Mouse (Mus musculus) liver, postnatal 0 days (tissue): Measurements from ENCODE around the gene Nol3. TPM values are rescaled to one million over a fixed set of nuclear protein-coding genes. Genes with fewer than 3 reads are reported as not detected.

Experiments used
- ATAC-seq: fragments of 200-750 bp; cut with Nextera tagmentation; 2 replicates; pipeline ENCODE4 v1.8.0; 2017; ENCODE audit warnings: mild to moderate bottlenecking, moderate library complexity
- DNase-seq: peaks from one replicate; pipeline ENCODE4 v3.0.0-alpha.2; 2016
- H3K27ac ChIP-seq: fragments of 300-500 bp; sonication (generic); 2 replicates; pipeline ENCODE4 v1.5.1; 2014; ENCODE audit warnings: antibody characterized with exemption, moderate library complexity, mild to moderate bottlenecking, low read depth
- H3K27me3 ChIP-seq: fragments of 300-500 bp; sonication (generic); 2 replicates; pipeline ENCODE4 v1.6.1; 2014; ENCODE audit warnings: low read length, control low read depth, mixed read lengths; ENCODE audit not compliant: insufficient read depth
- H3K36me3 ChIP-seq: fragments of 300-500 bp; sonication (generic); replicated peaks from 2 replicates; pipeline ENCODE4 v1.6.1; 2014; ENCODE audit warnings: mild to moderate bottlenecking, control low read depth, low read length, moderate library complexity, mixed read lengths; ENCODE audit not compliant: insufficient read depth
- H3K4me1 ChIP-seq: fragments of 300-500 bp; sonication (generic); 2 replicates; pipeline ENCODE4 v1.6.1; 2014; ENCODE audit warnings: antibody characterized with exemption, mild to moderate bottlenecking, control low read depth; ENCODE audit not compliant: insufficient read depth
- H3K4me2 ChIP-seq: fragments of 300-500 bp; sonication (generic); 2 replicates; pipeline ENCODE4 v1.6.1; 2014; ENCODE audit warnings: low read depth, mild to moderate bottlenecking, low read length, moderate library complexity, mixed read lengths
- H3K4me3 ChIP-seq: fragments of 300-500 bp; sonication (generic); 2 replicates; pipeline ENCODE4 v1.5.1; 2014; ENCODE audit warnings: low read depth, low read length
- H3K9ac ChIP-seq: fragments of 300-500 bp; sonication (generic); replicated peaks from 2 replicates; pipeline ENCODE4 v1.6.1; 2014; ENCODE audit warnings: mild to moderate bottlenecking, moderate library complexity
- H3K9me3 ChIP-seq: fragments of 300-500 bp; sonication (generic); 2 replicates; pipeline ENCODE4 v1.6.1; 2016; ENCODE audit warnings: mild to moderate bottlenecking, control low read depth, low read length, mixed read lengths
- CTCF ChIP-seq: sonication (generic); IDR thresholded peaks from 2 replicates; pipeline ENCODE4 v1.5.1; 2016; ENCODE audit warnings: antibody characterized with exemption, low read depth
- EP300 ChIP-seq: IDR thresholded peaks from 2 replicates; pipeline ENCODE4 v1.6.1; 2016; ENCODE audit warnings: antibody characterized with exemption, low read depth, mild to moderate bottlenecking
- WGBS: fragments of 180-500 bp; shearing (Covaris S2); extraction: QIAGEN DNeasy Blood & Tissue Kit; methylation state at CpG from one replicate; pipeline ENCODE4 v1.1.7; 2014; ENCODE audit not compliant: insufficient replicate concordance; 5-methylcytosine and 5-hydroxymethylcytosine counted together
- microRNA counts: library from miRNA; unstranded; fragments of <30 nt; microRNA quantifications from one replicate; lab custom pipeline; 2015
- microRNA-seq: library from miRNA; unstranded; fragments of <30 nt; microRNA quantifications from one replicate; pipeline ENCODE4, GENCODE M21; 2016
- polyA plus RNA-seq: library from polyadenylated mRNA; unstranded; fragments of >200 nt; fragmentation: Nextera tagmentation; extraction: Ambion mirVana; gene quantifications from 2 replicates; pipeline ENCODE4 v1.2.1, GENCODE M21; 2015

The Nol3 gene
- polyA plus RNA-seq, 1 experiment from 2014 or later = 0.05 TPM

- Histone ChIP-seq H3K4me3 (peak overlapping the region; percentile 42), H3K4me1 (peaks cover 30% of the 10 kb centered on the region), H3K36me3 (peaks cover 28% of the 10 kb centered on the region), H3K9ac (peak overlapping the region; percentile 59), H3K9me3 (no peaks in the 10 kb centered on the region), H3K4me2 (peak overlapping the region; percentile 81), H3K27me3 (no peaks in the 10 kb centered on the region), H3K27ac (peak overlapping the region; percentile 81)
- WGBS = 54% methylated on average over 4 of the region's 4 CpGs
- peak; percentile 90 for TF ChIP-seq EP300
- no peak for TF ChIP-seq CTCF
- peak; percentile 73 for ATAC-seq
- no peak for DNase-seq
Measured at GRCm38 (mm10) chr8:105323183-105323582, 47.2 kb downstream of the Nol3 start.

- H3K9me3 ChIP-seq = no peaks in the 10 kb centered on the region
- DNase-seq (no peak), ATAC-seq (peak; percentile 22)
- peak overlapping the region; percentile 84 for H3K9ac ChIP-seq
- 0% methylated on average over 12 of the region's 12 CpGs for WGBS
- H3K27ac ChIP-seq = peak overlapping the region; percentile 80
- peak overlapping the region; percentile 76 for H3K4me3 ChIP-seq
- H3K4me2 ChIP-seq = peak overlapping the region; percentile 81
- H3K36me3 ChIP-seq = peaks cover 38% of the 10 kb centered on the region
- no peaks in the 10 kb centered on the region for H3K27me3 ChIP-seq
- TF ChIP-seq CTCF (no peak), EP300 (no peak)
- peaks cover 25% of the 10 kb centered on the region for H3K4me1 ChIP-seq
Measured at GRCm38 (mm10) chr8:105325641-105326093, 49.7 kb downstream of the Nol3 start.

- H3K36me3 ChIP-seq = peaks cover 42% of the 10 kb centered on the region
- peak within 1 kb of the TSS; percentile 80 for H3K27ac ChIP-seq
- H3K4me2 ChIP-seq = peak within 1 kb of the TSS; percentile 97
- H3K9me3 ChIP-seq = no peaks in the 10 kb centered on the region
- TF ChIP-seq EP300 (no peak), CTCF (peak; percentile 78)
- H3K9ac ChIP-seq = peak within 1 kb of the TSS; percentile 84
- DNase-seq (peak; percentile 98), ATAC-seq (peak; percentile 86)
- H3K4me3 ChIP-seq = peak within 1 kb of the TSS; percentile 76
- WGBS = 0% methylated on average over 36 of the region's 36 CpGs
- no peaks in the 10 kb centered on the region for H3K27me3 ChIP-seq
- peaks cover 25% of the 10 kb centered on the region for H3K4me1 ChIP-seq
Measured at GRCm38 (mm10) chr8:105326141-105326672, 50.3 kb downstream of the Nol3 start, which contains the start of the genes Lrrc29 and Tmem208. Lrrc29 (minus strand) TSS chr8:105326278. Tmem208 (plus strand) TSS chr8:105326354.

- Histone ChIP-seq H3K27ac (peak overlapping the region; percentile 80), H3K4me1 (peaks cover 25% of the 10 kb centered on the region), H3K9me3 (no peaks in the 10 kb centered on the region), H3K9ac (peak overlapping the region; percentile 84), H3K4me2 (peak overlapping the region; percentile 97), H3K36me3 (peaks cover 48% of the 10 kb centered on the region), H3K4me3 (peak overlapping the region; percentile 76), H3K27me3 (no peaks in the 10 kb centered on the region)
- DNase-seq (no peak), ATAC-seq (no peak)
- 22% methylated on average over 6 of the region's 6 CpGs for WGBS
- TF ChIP-seq CTCF = no peak
- no peak for TF ChIP-seq EP300
Measured at GRCm38 (mm10) chr8:105326968-105327367, 51.0 kb downstream of the Nol3 start.

GRCm38 (mm10) chr8:105330325-105330724 is 54.4 kb downstream of the Nol3 start:
- Histone ChIP-seq H3K9me3 (no peaks in the 10 kb centered on the region), H3K9ac (no peak overlapping the region), H3K36me3 (peaks cover 44% of the 10 kb centered on the region), H3K4me3 (no peak overlapping the region), H3K27ac (no peak overlapping the region), H3K4me2 (no peak overlapping the region), H3K4me1 (peaks cover 14% of the 10 kb centered on the region), H3K27me3 (no peaks in the 10 kb centered on the region)
- TF ChIP-seq CTCF = no peak
- ATAC-seq = no peak
- DNase-seq = no peak
- 89% methylated on average over 12 of the region's 12 CpGs for WGBS

- peaks cover 48% of the 10 kb centered on the region for H3K36me3 ChIP-seq
- peaks cover 10% of the 10 kb centered on the region for H3K4me1 ChIP-seq
- TF ChIP-seq EP300 = no peak
- 88% methylated on average over 22 of the region's 22 CpGs for WGBS
- no peak for DNase-seq
- no peak for ATAC-seq
- no peak overlapping the region for H3K4me2 ChIP-seq
- no peak overlapping the region for H3K4me3 ChIP-seq
- H3K9ac ChIP-seq = no peak overlapping the region
- H3K27me3 ChIP-seq = no peaks in the 10 kb centered on the region
- H3K9me3 ChIP-seq = no peaks in the 10 kb centered on the region
- H3K27ac ChIP-seq = no peak overlapping the region
Measured at GRCm38 (mm10) chr8:105331469-105331868, 55.5 kb downstream of the Nol3 start.

MicroRNA genes within 50 kb of the gene (microRNA counts, 519-probe panel; counts per million panel counts)
- 3,208 counts per million, percentile 34 among the panel's probes with 10 or more counts for microRNA mmu-miR-328 (lab: Ali Mortazavi, UCI)

Small RNAs within 50 kb of the gene (microRNA-seq; reads per million reads assigned to microRNA genes)
- not detected for gene Gm27320
- gene Mir328 = 622 reads per million, percentile 66 among the genes with 10 or more reads in this experiment

Other genes with a start within 250 kb of the Nol3 start
- 97.8 and 102 TPM in 2 replicates for gene Ces3a, start 227.5 kb upstream of the Nol3 start, polyA plus RNA-seq
- 0.11 and 0.21 TPM in 2 replicates for gene Ces3b, start 192.4 kb upstream of the Nol3 start, polyA plus RNA-seq
- gene Ces4a, start 144.3 kb upstream of the Nol3 start, polyA plus RNA-seq = 0.07 TPM in 1 of 2 replicates, not detected in the other
- gene Cbfb, start 105.5 kb upstream of the Nol3 start, polyA plus RNA-seq = 10.6 and 10.7 TPM in 2 replicates
- 24.2 and 30.9 TPM in 2 replicates for gene D230025D16Rik, start 51.0 kb upstream of the Nol3 start, polyA plus RNA-seq
- gene B3gnt9, start 21.0 kb upstream of the Nol3 start, polyA plus RNA-seq = 1.6 and 2.0 TPM in 2 replicates
- gene Tradd, start 11.5 kb upstream of the Nol3 start, polyA plus RNA-seq = 14.3 and 15.1 TPM in 2 replicates
- 0.95 and 1.2 TPM in 2 replicates for gene Fbxl8, start 11.5 kb upstream of the Nol3 start, polyA plus RNA-seq
- gene Hsf4, start 6.3 kb upstream of the Nol3 start, polyA plus RNA-seq = not detected in 2 replicates
- gene 4931428F04Rik, start 13.7 kb downstream of the Nol3 start, polyA plus RNA-seq = 0.38 and 0.65 TPM in 2 replicates
- 6.6 and 7.1 TPM in 2 replicates for gene Exoc3l, start 20.0 kb downstream of the Nol3 start, polyA plus RNA-seq
- gene E2f4, start 21.5 kb downstream of the Nol3 start, polyA plus RNA-seq = 62.9 and 65.7 TPM in 2 replicates
- gene Elmo3, start 29.5 kb downstream of the Nol3 start, polyA plus RNA-seq = 7.8 TPM in 2 replicates
- 7.7 and 7.8 TPM in 2 replicates for gene Lrrc29, start 50.1 kb downstream of the Nol3 start, polyA plus RNA-seq
- 75.2 and 75.4 TPM in 2 replicates for gene Tmem208, start 50.2 kb downstream of the Nol3 start, polyA plus RNA-seq
- 0.70 and 0.82 TPM in 2 replicates for gene Fhod1, start 71.8 kb downstream of the Nol3 start, polyA plus RNA-seq
- 0.09 and 0.16 TPM in 2 replicates for gene Slc9a5, start 72.7 kb downstream of the Nol3 start, polyA plus RNA-seq
- gene Plekhg4, start 97.1 kb downstream of the Nol3 start, polyA plus RNA-seq = not detected in 2 replicates
- gene Kctd19, start 137.4 kb downstream of the Nol3 start, polyA plus RNA-seq = not detected in 2 replicates
- 0.09 and 0.11 TPM in 2 replicates for gene Lrrc36, start 137.4 kb downstream of the Nol3 start, polyA plus RNA-seq
- 1.4 and 3.8 TPM in 2 replicates for gene Tppp3, start 195.4 kb downstream of the Nol3 start, polyA plus RNA-seq
- 2.1 and 2.3 TPM in 2 replicates for gene Zdhhc1, start 220.8 kb downstream of the Nol3 start, polyA plus RNA-seq
- 0.13 TPM in 1 of 2 replicates, not detected in the other for gene Hsd11b2, start 242.6 kb downstream of the Nol3 start, polyA plus RNA-seq